Mouse (Mus musculus) right cerebral cortex, postnatal 36 days (tissue): ENCODE data around the gene Lyrm7.
A peak's percentile ranks its signal among the peaks of the same experiment; 100 is the strongest.
"Not testable (repeated sequence)": the region's sequence is repeated elsewhere in the genome, so short reads cannot be mapped to it uniquely, and the experiment has no call there.

Experiments
- DNase-seq, 2 experiments: peaks; one replicate each; pipeline ENCODE4 v3.0.0; 2022; ENCODE audit warnings: low spot score in 2 of 2, mixed read lengths in 1 of 2

Gene Lyrm7

GRCm38 (mm10) chr11:54860256-54861038 lies at the start of gene Lyrm7:
Gene Lyrm7, minus strand, starts transcription at chr11:54860916.
- DNase-seq: peak; percentile 94 to 97

GRCm38 (mm10) chr11:54910081-54910665 lies 49.5 kb upstream of the Lyrm7 start:
- DNase-seq: no peak

GRCm38 (mm10) chr11:54909273-54909672 lies 48.6 kb upstream of the Lyrm7 start:
- no peak for DNase-seq

- DNase-seq: no peak
Observed at GRCm38 (mm10) chr11:54907259-54907658, 46.5 kb upstream of the Lyrm7 start.

- no peak for DNase-seq
Observed at GRCm38 (mm10) chr11:54906466-54906865, 45.8 kb upstream of the Lyrm7 start.

GRCm38 (mm10) chr11:54905931-54906330 lies 45.2 kb upstream of the Lyrm7 start:
- no peak for DNase-seq

GRCm38 (mm10) chr11:54905086-54905485 lies 44.4 kb upstream of the Lyrm7 start:
- no peak for DNase-seq

GRCm38 (mm10) chr11:54903940-54904706 lies 43.4 kb upstream of the Lyrm7 start:
- DNase-seq: no peak

- no peak for DNase-seq
Observed at GRCm38 (mm10) chr11:54903339-54903738, 42.6 kb upstream of the Lyrm7 start.

- peak; percentile 36 to 49 for DNase-seq
Observed at GRCm38 (mm10) chr11:54902333-54903323, 41.9 kb upstream of the Lyrm7 start, which contains the start of gene Gpx3. Gene Gpx3, plus strand, starts transcription at chr11:54902453.

- no peak for DNase-seq
Observed at GRCm38 (mm10) chr11:54899657-54900056, 38.9 kb upstream of the Lyrm7 start.

GRCm38 (mm10) chr11:54897470-54897869 lies 36.8 kb upstream of the Lyrm7 start:
- no peak for DNase-seq

GRCm38 (mm10) chr11:54896646-54897045 lies 35.9 kb upstream of the Lyrm7 start:
- not testable (repeated sequence) for DNase-seq

GRCm38 (mm10) chr11:54894589-54894988 lies 33.9 kb upstream of the Lyrm7 start:
- no peak for DNase-seq

GRCm38 (mm10) chr11:54892091-54892490 lies 31.4 kb upstream of the Lyrm7 start:
- no peak for DNase-seq

GRCm38 (mm10) chr11:54891341-54891740 lies 30.6 kb upstream of the Lyrm7 start:
- DNase-seq: no peak

- no peak for DNase-seq
Observed at GRCm38 (mm10) chr11:54887927-54888326, 27.2 kb upstream of the Lyrm7 start.

GRCm38 (mm10) chr11:54885406-54885805 lies 24.7 kb upstream of the Lyrm7 start:
- no peak for DNase-seq

GRCm38 (mm10) chr11:54884937-54885336 lies 24.2 kb upstream of the Lyrm7 start:
- no peak for DNase-seq

- DNase-seq: no peak
Observed at GRCm38 (mm10) chr11:54884197-54884828, 23.6 kb upstream of the Lyrm7 start.

- DNase-seq: no peak
Observed at GRCm38 (mm10) chr11:54882671-54883070, 22.0 kb upstream of the Lyrm7 start.
